Mouse (Mus musculus): ENCODE data around the gene Lap3. TPM values are rescaled to one million over a fixed set of nuclear protein-coding genes. Genes with fewer than 3 reads are reported as not detected.

The Lap3 gene
- 29.9 and 30.1 TPM in 2 replicates for total RNA-seq (2014; rRNA removed)
- 34.2 and 35.8 TPM in 2 replicates for polyA plus RNA-seq (2015; fragmentation: Nextera tagmentation; extraction: Ambion mirVana)

DNA sequence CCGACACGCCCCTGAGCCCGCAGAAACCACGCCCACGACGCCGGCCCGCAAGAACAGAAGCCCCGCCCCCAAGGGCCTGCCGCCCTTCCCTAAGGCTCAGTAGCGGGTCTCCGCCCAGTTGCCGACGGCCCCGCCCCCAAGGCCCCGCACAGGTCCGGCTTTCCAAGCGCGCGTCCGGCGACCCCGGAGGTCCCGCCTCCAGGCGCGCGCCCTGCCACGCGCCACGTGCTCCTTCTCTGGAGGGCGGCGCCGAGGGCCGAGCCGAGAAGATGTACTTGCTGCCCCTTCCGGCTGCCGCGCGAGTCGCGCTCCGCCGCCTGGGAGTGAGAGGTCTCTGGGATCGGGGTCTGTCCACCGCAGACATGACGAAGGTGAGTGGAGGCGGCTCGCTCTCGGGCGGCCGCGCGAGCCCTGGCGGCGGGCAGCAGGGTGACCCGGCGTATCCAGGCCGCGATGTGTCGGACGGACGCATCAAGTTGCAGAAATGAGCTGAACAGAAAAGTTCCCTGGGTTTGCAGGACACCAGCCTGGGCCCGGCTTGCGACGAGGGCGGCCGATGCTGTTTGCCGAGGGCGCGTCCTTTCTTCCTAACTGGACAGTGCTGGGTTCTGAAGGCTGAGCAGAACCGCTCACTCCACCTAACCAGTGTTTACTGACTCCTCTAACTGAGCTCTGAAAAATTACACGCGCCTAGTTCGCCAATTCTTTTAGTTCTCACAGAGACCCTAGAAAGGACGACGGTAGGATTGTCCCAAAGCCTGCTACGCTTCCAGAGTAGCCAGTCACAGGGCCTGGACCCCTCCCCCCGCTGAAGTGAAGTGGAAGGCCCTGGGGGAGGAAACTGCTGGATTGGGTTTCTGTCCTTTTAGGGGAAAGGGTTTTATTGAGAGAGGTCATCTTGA is at the start of gene Lap3:
Gene Lap3, plus strand, starts transcription at position 184 of the 902 bp plus-strand sequence.
- Histone ChIP-seq H3K36me3 (ENCODE audit: insufficient read depth) (peaks cover 5% of the 10 kb centered on the region; the same call in 1 of the 2 replicates), H3K27me3 (ENCODE audit: insufficient read depth, low read length) (peaks cover 2% of the 10 kb centered on the region; the same call in 1 of the 2 replicates), H3K4me1 (ENCODE audit: insufficient read depth) (no peaks in the 10 kb centered on the region), H3K4me2 (ENCODE audit: low read depth) (peak within 1 kb of the TSS; percentile 79), H3K4me3 (ENCODE audit: low read depth, low read length) (peak within 1 kb of the TSS; percentile 73), H3K9ac (peak within 1 kb of the TSS; percentile 68), H3K27ac (ENCODE audit: low read depth, low read length) (no peak within 1 kb of the TSS), H3K9me3 (ENCODE audit: low read length) (no peaks in the 10 kb centered on the region)
- DNase-seq (peak; percentile 90), ATAC-seq (peak; percentile 95)
- peak; percentile 63 for TF ChIP-seq CTCF (IDR thresholded peaks at IDR 0.05; ENCODE audit: low read depth)
- WGBS: 2% methylated on average over 77 of the region's 78 CpGs

DNA sequence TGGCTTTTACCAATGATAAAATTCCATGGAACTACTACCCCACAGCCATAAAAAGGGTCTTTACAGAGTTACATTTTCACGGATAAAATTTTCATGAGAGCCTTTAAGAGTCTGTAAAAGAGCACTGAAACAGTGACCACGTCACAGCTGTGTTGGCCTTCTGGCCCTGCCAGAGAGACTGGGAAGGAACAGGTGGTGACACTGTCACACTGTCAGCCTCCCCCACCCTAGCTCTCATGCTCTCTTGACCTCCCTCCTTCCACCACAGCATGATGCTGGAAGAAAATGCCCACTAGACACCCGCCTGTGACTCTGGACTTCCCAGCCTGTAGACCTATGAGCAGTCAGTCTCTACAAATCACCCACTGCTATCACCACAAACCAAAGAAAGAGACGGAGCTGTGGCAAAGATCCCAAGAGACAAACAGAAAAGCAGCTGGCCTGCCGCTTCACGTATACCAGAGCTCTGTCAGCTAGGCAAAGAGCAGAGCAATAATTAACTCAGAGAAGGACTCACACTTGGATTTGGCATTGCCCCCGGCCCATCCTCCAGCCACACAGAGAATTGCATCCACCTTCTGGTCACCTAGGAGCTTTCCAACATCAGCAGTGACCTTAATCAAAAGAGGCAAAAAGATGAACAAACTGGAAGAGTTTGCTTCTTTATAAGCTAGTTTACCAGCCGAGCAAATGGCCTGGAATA is 48.9 kb upstream of the Lap3 start:
- 93% methylated on average over 8 of the region's 8 CpGs for WGBS

DNA sequence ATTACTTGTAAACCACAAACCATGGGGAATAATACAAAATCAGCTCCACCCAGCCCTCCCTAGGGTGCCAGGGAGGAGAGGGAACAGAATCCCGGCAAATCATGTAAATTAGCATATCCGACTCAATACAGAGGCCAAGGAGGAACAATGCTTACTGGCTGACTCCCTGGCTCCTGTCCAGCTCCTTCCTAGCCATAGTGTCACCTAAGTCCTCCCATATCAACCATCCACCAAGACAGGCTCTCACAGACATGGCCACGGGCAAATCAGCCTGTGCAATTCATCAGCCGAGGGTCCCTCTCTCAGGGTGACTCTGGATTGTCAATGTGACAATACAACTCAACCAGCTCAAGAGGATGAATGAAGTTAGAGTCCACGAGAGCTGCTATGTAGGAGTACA is 44.5 kb upstream of the Lap3 start:
- Histone ChIP-seq H3K4me2 (ENCODE audit: low read depth) (peak overlapping the region; percentile 97), H3K4me3 (ENCODE audit: low read depth, low read length) (peak overlapping the region; percentile 57; the same call in 1 of the 2 replicates), H3K4me1 (ENCODE audit: insufficient read depth) (0 out of 2 replicates have a peak, but pooled peaks cover 11% of the 10 kb centered on the region), H3K9me3 (ENCODE audit: low read length) (no peaks in the 10 kb centered on the region), H3K27ac (ENCODE audit: low read depth, low read length) (no peak overlapping the region), H3K27me3 (ENCODE audit: insufficient read depth, low read length) (no peaks in the 10 kb centered on the region; the same call in 1 of the 2 replicates), H3K36me3 (ENCODE audit: insufficient read depth) (no peaks in the 10 kb centered on the region), H3K9ac (0 out of 2 replicates have a peak overlapping the region, but pooled peaks have one; percentile 63)
- 21% methylated on average over 5 of the region's 5 CpGs for WGBS
- ATAC-seq (no peak), DNase-seq (no peak)
- TF ChIP-seq CTCF (IDR thresholded peaks at IDR 0.05; ENCODE audit: low read depth): no peak

More for the DNA sequence above, 48.9 kb upstream of the Lap3 start:
- no peak overlapping the region for H3K4me2 ChIP-seq (ENCODE audit: low read depth)
- H3K27me3 ChIP-seq (ENCODE audit: insufficient read depth, low read length): no peaks in the 10 kb centered on the region; the same call in 1 of the 2 replicates
- 0 out of 2 replicates have a peak, but pooled peaks cover 10% of the 10 kb centered on the region for H3K4me1 ChIP-seq (ENCODE audit: insufficient read depth)
- no peak for DNase-seq
- H3K27ac ChIP-seq (ENCODE audit: low read depth, low read length): no peak overlapping the region
- no peak overlapping the region for H3K9ac ChIP-seq
- TF ChIP-seq CTCF (IDR thresholded peaks at IDR 0.05; ENCODE audit: low read depth): no peak
- ATAC-seq: no peak
- 0 out of 2 replicates have a peak, but pooled peaks cover 3% of the 10 kb centered on the region for H3K36me3 ChIP-seq (ENCODE audit: insufficient read depth)
- H3K9me3 ChIP-seq (ENCODE audit: low read length): no peaks in the 10 kb centered on the region
- H3K4me3 ChIP-seq (ENCODE audit: low read depth, low read length): no peak overlapping the region

DNA sequence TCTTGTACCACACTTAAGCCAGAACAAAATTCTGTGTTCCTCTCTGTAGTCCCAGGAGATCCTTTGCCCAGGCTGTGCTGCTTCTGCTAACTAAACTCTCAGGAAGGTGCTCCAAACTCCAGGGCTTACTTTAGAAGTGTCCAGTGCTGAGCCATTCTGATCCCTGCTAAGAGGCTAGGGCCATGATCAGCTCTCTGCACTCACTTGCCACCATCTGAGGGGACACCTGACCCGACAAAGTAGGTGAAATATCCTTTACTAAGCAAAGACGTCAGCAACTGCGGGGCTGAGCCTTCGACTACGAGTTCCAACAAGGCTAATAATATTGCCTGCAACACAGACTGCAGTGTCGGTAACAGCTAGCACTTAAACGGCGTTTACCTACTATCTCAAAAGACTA is 44.0 kb upstream of the Lap3 start:
- Histone ChIP-seq H3K4me3 (ENCODE audit: low read depth, low read length) (peak overlapping the region; percentile 57), H3K4me2 (ENCODE audit: low read depth) (peak overlapping the region; percentile 97), H3K27ac (ENCODE audit: low read depth, low read length) (no peak overlapping the region), H3K9me3 (ENCODE audit: low read length) (no peaks in the 10 kb centered on the region), H3K4me1 (ENCODE audit: insufficient read depth) (0 out of 2 replicates have a peak, but pooled peaks cover 11% of the 10 kb centered on the region), H3K27me3 (ENCODE audit: insufficient read depth, low read length) (no peaks in the 10 kb centered on the region; the same call in 1 of the 2 replicates), H3K9ac (peak overlapping the region; percentile 63), H3K36me3 (ENCODE audit: insufficient read depth) (no peaks in the 10 kb centered on the region)
- 2% methylated on average over 8 of the region's 8 CpGs for WGBS
- DNase-seq: no peak
- ATAC-seq: no peak
- no peak for TF ChIP-seq CTCF (IDR thresholded peaks at IDR 0.05; ENCODE audit: low read depth)

DNA sequence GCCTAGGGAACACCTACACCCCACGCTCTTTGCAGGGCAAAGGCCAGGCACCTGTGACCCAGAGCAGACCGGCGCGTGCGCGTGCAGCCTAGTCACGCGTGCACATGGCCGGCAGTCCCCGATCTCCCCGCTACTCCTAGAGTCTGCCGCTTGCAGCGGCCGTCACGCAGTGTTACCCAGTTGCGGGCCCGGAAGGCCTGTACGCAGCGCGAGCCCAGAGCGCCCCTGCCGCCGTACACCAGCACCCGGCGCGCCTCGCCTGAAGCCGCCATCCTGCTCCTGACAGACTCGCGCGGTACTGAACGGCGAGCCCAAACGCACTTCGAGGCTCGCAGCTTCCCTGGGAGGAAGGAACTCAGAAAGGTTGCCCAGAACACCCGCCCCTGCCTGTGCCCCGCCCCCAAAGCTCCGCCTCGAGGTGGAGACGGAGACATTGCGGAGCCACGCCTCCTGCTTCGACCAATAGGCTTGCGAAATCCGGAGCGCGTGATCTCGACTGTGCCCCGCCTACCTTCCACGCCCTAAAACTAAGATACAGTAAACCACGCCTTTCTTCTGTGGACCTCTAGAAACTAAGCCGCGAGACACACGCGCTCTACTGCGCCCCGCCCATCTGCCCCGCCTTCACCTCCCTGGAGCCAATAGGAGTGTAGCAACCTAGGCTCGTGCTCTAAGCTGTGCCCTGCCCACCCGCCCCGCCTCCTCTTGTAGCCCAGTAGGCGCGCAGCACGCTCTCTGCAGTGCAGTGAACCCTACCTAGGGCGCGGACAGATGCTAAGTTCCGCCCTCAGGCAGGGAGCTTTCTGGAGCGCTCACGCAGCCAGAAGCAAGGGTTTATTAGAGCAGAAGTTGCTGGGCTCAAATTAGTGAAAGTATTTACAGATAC is 43.1 kb upstream of the Lap3 start, which contains the start of gene Qdpr:
Gene Qdpr, minus strand, starts transcription at position 406 of the 886 bp plus-strand sequence.
- 0 out of 2 replicates have a peak, but pooled peaks cover 11% of the 10 kb centered on the region for H3K4me1 ChIP-seq (ENCODE audit: insufficient read depth)
- TF ChIP-seq CTCF (IDR thresholded peaks at IDR 0.05; ENCODE audit: low read depth): peak; percentile 40; the same call in 1 of the 2 replicates
- DNase-seq (peak; percentile 98), ATAC-seq (peak; percentile 98)
- 1% methylated on average over 70 of the region's 70 CpGs for WGBS
- H3K27ac ChIP-seq (ENCODE audit: low read depth, low read length): peak within 1 kb of the TSS; percentile 70
- peak within 1 kb of the TSS; percentile 97 for H3K4me2 ChIP-seq (ENCODE audit: low read depth)
- H3K27me3 ChIP-seq (ENCODE audit: insufficient read depth, low read length): no peaks in the 10 kb centered on the region; the same call in 1 of the 2 replicates
- H3K36me3 ChIP-seq (ENCODE audit: insufficient read depth): no peaks in the 10 kb centered on the region
- peak within 1 kb of the TSS; percentile 63 for H3K9ac ChIP-seq
- peak within 1 kb of the TSS; percentile 57 for H3K4me3 ChIP-seq (ENCODE audit: low read depth, low read length)
- no peaks in the 10 kb centered on the region for H3K9me3 ChIP-seq (ENCODE audit: low read length)

DNA sequence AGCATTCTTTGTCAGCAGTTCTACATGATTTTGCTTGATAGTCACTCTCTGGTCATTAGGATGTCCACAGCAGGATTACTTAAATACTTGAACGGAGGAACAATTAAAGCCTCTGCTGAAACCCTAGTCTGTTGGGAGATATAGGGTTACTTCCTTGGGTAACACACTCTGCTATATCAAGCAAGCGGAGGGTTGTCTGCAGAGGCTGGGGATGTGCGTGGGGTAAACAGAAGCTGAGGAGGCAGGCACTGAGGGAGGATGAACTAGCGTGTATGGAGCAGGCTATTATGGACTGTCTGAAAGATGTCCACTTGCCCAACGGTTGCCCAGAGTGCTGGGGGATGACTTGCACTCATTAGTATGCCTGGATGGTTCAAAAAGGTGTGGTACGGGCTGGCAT is 39.7 kb upstream of the Lap3 start, which contains the start of gene Clrn2:
Gene Clrn2, plus strand, starts transcription at position 301 of the 400 bp plus-strand sequence.
- Histone ChIP-seq H3K27ac (ENCODE audit: low read depth, low read length) (no peak within 1 kb of the TSS), H3K27me3 (ENCODE audit: insufficient read depth, low read length) (no peaks in the 10 kb centered on the region), H3K4me2 (ENCODE audit: low read depth) (no peak within 1 kb of the TSS), H3K9me3 (ENCODE audit: low read length) (no peaks in the 10 kb centered on the region), H3K4me3 (ENCODE audit: low read depth, low read length) (no peak within 1 kb of the TSS), H3K4me1 (ENCODE audit: insufficient read depth) (0 out of 2 replicates have a peak, but pooled peaks cover 9% of the 10 kb centered on the region), H3K36me3 (ENCODE audit: insufficient read depth) (no peaks in the 10 kb centered on the region), H3K9ac (no peak within 1 kb of the TSS)
- DNase-seq (no peak), ATAC-seq (no peak)
- WGBS: 65% methylated on average over 6 of the region's 6 CpGs
- no peak for TF ChIP-seq CTCF (IDR thresholded peaks at IDR 0.05; ENCODE audit: low read depth)
